Mouse (Mus musculus): ENCODE measurements at regions not wholly inside any gene's neighbourhood (a gene's known extent, or its start where the extent isn't known, plus 50 kb on each side); places are given as distances from the start of the nearest gene placed in this dataset.

- no peak for TF ChIP-seq CTCF (IDR thresholded peaks at IDR 0.05; ENCODE audit: borderline replicate concordance, insufficient read depth, low read length)
- TF ChIP-seq POLR2A (IDR thresholded peaks at IDR 0.05; ENCODE audit: low read depth, low read length) = no peak
These were observed 55.0 kb upstream of the Cdon start for GRCm38 (mm10) chr9:35365975-35366374.
